Mouse (Mus musculus) heart, adult 2 months (tissue): ENCODE measurements around the gene Prkag1. TPM values are rescaled to one million over a fixed set of nuclear protein-coding genes. Genes with fewer than 3 reads are reported as not detected.

Experiments used
- DNase-seq, 2 experiments: peaks; one replicate each; pipeline ENCODE4 v3.0.0; 2021
- H3K27ac ChIP-seq: fragments of 200-600 bp; 2 replicates; pipeline ENCODE4 v1.8.1; 2022
- H3K27me3 ChIP-seq: fragments of 200-500 bp; 2 replicates; pipeline ENCODE4 v1.6.1; 2012; ENCODE audit warnings: mild to moderate bottlenecking, low read length, inconsistent platforms, mixed read lengths; ENCODE audit not compliant: control insufficient read depth, insufficient read depth
- H3K36me3 ChIP-seq: fragments of 200-500 bp; 2 replicates; pipeline ENCODE4 v1.6.1; 2012; ENCODE audit warnings: low read length, inconsistent platforms; ENCODE audit not compliant: control insufficient read depth, insufficient read depth
- H3K4me1 ChIP-seq: fragments of 200-500 bp; 2 replicates; pipeline ENCODE4 v1.6.1; 2011; ENCODE audit warnings: low read length; ENCODE audit not compliant: control insufficient read depth, insufficient read depth
- H3K4me3 ChIP-seq: fragments of 200-600 bp; 2 replicates; pipeline ENCODE4 v1.8.1; 2022
- H3K79me2 ChIP-seq: fragments of 200-500 bp; replicated peaks from 2 replicates; pipeline ENCODE4 v1.6.1; 2012; ENCODE audit warnings: mild to moderate bottlenecking, inconsistent platforms, low read length, moderate library complexity, mixed read lengths; ENCODE audit not compliant: control insufficient read depth, insufficient read depth
- H3K9ac ChIP-seq: fragments of 200-500 bp; 2 replicates; pipeline ENCODE4 v1.6.1; 2012; ENCODE audit warnings: low read depth, mild to moderate bottlenecking, control low read depth, inconsistent platforms, low read length, mixed read lengths
- CTCF ChIP-seq: fragments of 200-600 bp; IDR thresholded peaks from 2 replicates; pipeline ENCODE4 v1.8.1; 2022; ENCODE audit warnings: antibody characterized with exemption, mild to moderate bottlenecking, moderate library complexity
- EP300 ChIP-seq: fragments of 200-500 bp; IDR thresholded peaks from 2 replicates; pipeline ENCODE4 v1.6.1; 2011; ENCODE audit warnings: low read depth, low read length, control low read depth; ENCODE audit not compliant: insufficient read depth
- POLR2A ChIP-seq: fragments of 200-500 bp; IDR thresholded peaks from 2 replicates; pipeline ENCODE4 v1.6.1; 2011; ENCODE audit warnings: mild to moderate bottlenecking, low read depth, low read length, control low read depth; ENCODE audit not compliant: insufficient read depth
- WGBS: fragments of 180-500 bp; shearing (Covaris S2); methylation state at CpG from one replicate; pipeline ENCODE4 v1.1.7; 2018; 5-methylcytosine and 5-hydroxymethylcytosine counted together
- intact Hi-C: fragments of 180-260 bp; cut with DNase I; formaldehyde crosslinking; loops from one replicate; pipeline ENCODE4 v1.15.1; 2025
- polyA plus RNA-seq: library from polyadenylated mRNA; depleted of rRNA; stranded (reverse); fragments of >200 nt; gene quantifications from 2 replicates; pipeline ENCODE4 v1.2.3, GENCODE M21; 2012
- total RNA-seq, 2 experiments: library from RNA; stranded (reverse); gene quantifications; 2 replicates each; pipeline ENCODE4 v1.2.3; 2021

Prkag1 gene
- total and polyA plus RNA-seq, 3 experiments: 95.7 to 114 (median 104) TPM

DNA sequence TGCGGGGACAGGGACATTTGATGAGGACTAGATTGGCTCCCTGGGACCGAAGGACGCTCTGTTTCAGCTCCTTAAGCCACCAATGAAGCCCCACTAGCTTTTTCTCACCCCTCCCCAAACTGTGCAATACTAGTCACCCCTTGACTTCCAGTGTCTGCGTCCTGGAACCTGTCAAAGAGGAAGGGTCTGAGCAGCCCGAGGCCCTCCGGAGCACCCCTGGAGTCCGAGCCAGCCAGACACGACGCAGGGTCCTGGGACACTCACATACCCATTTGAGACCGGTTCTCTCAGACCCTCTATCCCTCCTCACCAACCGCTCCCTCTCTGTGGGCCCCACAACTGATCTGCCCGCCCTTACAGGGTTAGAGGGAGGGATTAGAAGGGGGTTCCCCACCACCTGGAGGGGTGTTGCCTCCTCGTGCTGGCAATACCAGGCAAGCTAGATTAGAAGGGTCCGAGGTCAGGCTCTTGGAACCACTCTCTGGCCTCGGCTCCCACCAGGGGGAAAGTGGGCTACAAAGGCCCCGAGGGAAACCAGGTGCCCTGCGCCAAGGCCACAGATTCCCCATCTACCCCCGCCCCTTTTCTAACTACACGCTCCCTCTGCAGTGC lies 54.2 kb downstream of the Prkag1 start:
- peaks cover 23% of the 10 kb centered on the region for H3K27me3 ChIP-seq
- WGBS: 13% methylated on average over 19 of the region's 19 CpGs

GRCm38 (mm10) chr15:98776280-98777004 lies 54.9 kb downstream of the Prkag1 start:
- WGBS: 5% methylated on average over 62 of the region's 62 CpGs
- peak; percentile 36 to 37 for DNase-seq
- peaks cover 23% of the 10 kb centered on the region for H3K27me3 ChIP-seq

More for the DNA sequence above, 54.2 kb downstream of the Prkag1 start:
- H3K36me3 ChIP-seq: no peaks in the 10 kb centered on the region
- no peak overlapping the region for H3K9ac ChIP-seq
- no peak overlapping the region for H3K4me3 ChIP-seq
- intact Hi-C loops: no loop called here
- peak in 1 of 2 experiments; percentile 26 for DNase-seq
- peaks cover 3% of the 10 kb centered on the region; the same call in 1 of the 2 replicates for H3K4me1 ChIP-seq
- TF ChIP-seq CTCF (no peak), POLR2A (no peak), EP300 (no peak)
- H3K79me2 ChIP-seq: no peaks in the 10 kb centered on the region
- no peak overlapping the region for H3K27ac ChIP-seq

GRCm38 (mm10) chr15:98775533-98775932 lies 55.8 kb downstream of the Prkag1 start:
- peaks cover 3% of the 10 kb centered on the region; the same call in 1 of the 2 replicates for H3K4me1 ChIP-seq
- no peak overlapping the region for H3K4me3 ChIP-seq
- TF ChIP-seq CTCF (no peak), POLR2A (no peak), EP300 (no peak)
- no peaks in the 10 kb centered on the region for H3K36me3 ChIP-seq
- 24% methylated on average over 5 of the region's 5 CpGs for WGBS
- no peak overlapping the region for H3K9ac ChIP-seq
- no peak overlapping the region for H3K27ac ChIP-seq
- peaks cover 23% of the 10 kb centered on the region for H3K27me3 ChIP-seq
- no peak for DNase-seq
- intact Hi-C loops: no loop called here
- no peaks in the 10 kb centered on the region for H3K79me2 ChIP-seq

More at GRCm38 (mm10) chr15:98776280-98777004, 54.9 kb downstream of the Prkag1 start:
- no peak for TF ChIP-seq POLR2A
- peak; percentile 32 for TF ChIP-seq CTCF
- H3K36me3 ChIP-seq: no peaks in the 10 kb centered on the region
- peaks cover 3% of the 10 kb centered on the region; the same call in 1 of the 2 replicates for H3K4me1 ChIP-seq
- H3K27ac ChIP-seq: no peak overlapping the region
- H3K4me3 ChIP-seq: no peak overlapping the region
- intact Hi-C loops: no loop called here
- H3K9ac ChIP-seq: peak overlapping the region; percentile 22; the same call in 1 of the 2 replicates
- H3K79me2 ChIP-seq: no peaks in the 10 kb centered on the region

GRCm38 (mm10) chr15:98774096-98774495 lies 57.2 kb downstream of the Prkag1 start:
- no peaks in the 10 kb centered on the region for H3K36me3 ChIP-seq
- H3K9ac ChIP-seq: no peak overlapping the region
- 54% methylated on average over 15 of the region's 15 CpGs for WGBS
- DNase-seq: no peak
- H3K4me3 ChIP-seq: no peak overlapping the region
- no peaks in the 10 kb centered on the region for H3K79me2 ChIP-seq
- H3K27ac ChIP-seq: no peak overlapping the region
- peaks cover 3% of the 10 kb centered on the region; the same call in 1 of the 2 replicates for H3K4me1 ChIP-seq
- no peak for TF ChIP-seq POLR2A
- TF ChIP-seq CTCF: no peak
- no peak for TF ChIP-seq EP300
- intact Hi-C loops: no loop called here
- peaks cover 21% of the 10 kb centered on the region for H3K27me3 ChIP-seq

GRCm38 (mm10) chr15:98772511-98773211 lies 58.7 kb downstream of the Prkag1 start:
- Histone ChIP-seq H3K79me2 (no peaks in the 10 kb centered on the region), H3K9ac (no peak overlapping the region), H3K27ac (no peak overlapping the region), H3K36me3 (no peaks in the 10 kb centered on the region), H3K4me1 (0 out of 2 replicates have a peak, but pooled peaks cover 1% of the 10 kb centered on the region), H3K4me3 (peak overlapping the region; percentile 39), H3K27me3 (peaks cover 14% of the 10 kb centered on the region)
- no peak for DNase-seq
- WGBS: 8% methylated on average over 36 of the region's 36 CpGs
- TF ChIP-seq EP300: no peak
- no peak for TF ChIP-seq POLR2A
- TF ChIP-seq CTCF: no peak
- intact Hi-C loops: no loop called here
